Mouse (Mus musculus): ENCODE results near the gene Crtc1.
A peak's percentile ranks its signal among the peaks of the same experiment; 100 is the strongest.

Crtc1 gene

DNA sequence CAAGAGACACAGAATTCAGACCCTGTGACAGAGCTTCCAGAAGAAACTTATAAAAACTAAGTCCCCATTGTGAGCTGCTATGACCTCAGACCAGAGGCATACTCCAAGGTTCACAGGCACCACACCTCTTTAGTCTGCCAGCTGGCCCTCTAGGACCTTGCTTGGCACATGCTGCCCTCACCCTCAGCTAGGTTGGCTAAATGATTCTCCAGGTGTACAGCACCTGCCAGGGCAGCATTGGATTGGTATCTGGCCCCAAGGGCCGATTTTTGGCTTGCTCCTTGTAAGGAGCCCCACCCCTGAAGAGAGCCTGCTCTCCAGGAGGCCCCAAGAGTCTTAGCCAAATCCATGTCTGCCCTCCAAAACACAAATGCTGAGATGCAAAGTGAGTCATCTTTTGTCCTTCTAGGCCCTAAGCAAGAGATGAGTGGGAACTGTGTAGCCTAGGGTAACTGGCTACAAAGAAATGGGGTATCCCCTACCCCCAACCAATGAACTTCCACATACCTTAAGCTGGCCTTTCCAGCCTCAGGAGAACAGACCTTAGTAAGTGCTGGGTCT lies 91.4 kb downstream of the Crtc1 start:
- DNase-seq (ENCODE audit: low spot score) = no peak

- DNase-seq (ENCODE audit: low spot score) = no peak
Measured at GRCm38 (mm10) chr8:70347443-70347842, 91.9 kb downstream of the Crtc1 start.

DNA sequence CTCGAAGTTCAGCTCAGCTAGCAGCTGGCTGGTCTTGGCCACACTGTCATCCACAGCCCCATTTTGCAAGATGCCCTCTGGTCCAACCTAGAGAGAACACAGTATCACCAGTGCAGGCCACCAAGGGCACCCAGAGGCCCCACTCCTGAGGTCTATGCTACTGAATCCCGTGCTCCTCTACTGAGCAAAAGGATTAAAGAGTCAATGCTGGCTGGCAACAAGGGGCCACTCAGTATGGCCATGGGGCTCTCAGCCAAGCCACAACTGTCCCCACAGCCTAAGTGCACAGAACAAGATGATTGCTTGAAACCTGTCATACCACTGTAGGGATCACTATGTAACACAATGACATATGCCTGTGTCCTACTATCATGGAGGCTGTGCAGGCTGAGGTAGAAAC lies 95.1 kb downstream of the Crtc1 start:
- no peak for DNase-seq (ENCODE audit: low spot score)

GRCm38 (mm10) chr8:70343696-70344095 lies 95.7 kb downstream of the Crtc1 start:
- peak; percentile 75 for DNase-seq (ENCODE audit: low spot score)

- no peak for DNase-seq (ENCODE audit: low spot score)
Measured at GRCm38 (mm10) chr8:70343076-70343475, 96.3 kb downstream of the Crtc1 start.

GRCm38 (mm10) chr8:70342007-70342406 lies 97.4 kb downstream of the Crtc1 start:
- DNase-seq (ENCODE audit: low spot score) = no peak

- no peak for DNase-seq (ENCODE audit: low spot score)
Measured at GRCm38 (mm10) chr8:70340659-70341058, 98.7 kb downstream of the Crtc1 start.

DNA sequence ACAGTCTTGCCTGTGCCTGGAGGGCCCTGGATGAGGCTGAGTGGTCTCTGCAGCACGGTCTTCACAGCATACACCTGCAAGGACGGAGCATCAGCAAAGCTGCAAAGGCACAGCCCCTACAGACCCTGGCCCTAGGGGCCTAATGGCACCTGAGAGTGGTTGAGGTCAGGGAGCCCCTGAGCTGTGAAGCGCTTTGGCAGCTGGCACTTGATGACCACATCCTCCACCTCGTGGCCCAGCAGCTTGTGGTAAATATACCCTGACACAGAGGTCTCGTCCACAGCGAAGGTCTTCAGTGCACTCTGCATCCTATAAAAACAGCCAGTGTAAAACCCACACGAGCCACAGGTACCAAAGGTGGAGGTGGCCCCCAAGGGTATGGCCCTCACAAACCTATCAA lies 100.4 kb downstream of the Crtc1 start:
- no peak for DNase-seq (ENCODE audit: low spot score)

GRCm38 (mm10) chr8:70332878-70333202 lies 106.5 kb downstream of the Crtc1 start:
- no peak for DNase-seq (ENCODE audit: low spot score)
